Mouse (Mus musculus): Measurements from ENCODE around the gene Plpp3. TPM values are rescaled to one million over a fixed set of nuclear protein-coding genes. Genes with fewer than 3 reads are reported as not detected.
A peak's percentile ranks its signal among the peaks of the same experiment; 100 is the strongest.

Plpp3 gene
- polyA plus RNA-seq, 1 experiment from 2014 or later = 51.1 TPM

DNA sequence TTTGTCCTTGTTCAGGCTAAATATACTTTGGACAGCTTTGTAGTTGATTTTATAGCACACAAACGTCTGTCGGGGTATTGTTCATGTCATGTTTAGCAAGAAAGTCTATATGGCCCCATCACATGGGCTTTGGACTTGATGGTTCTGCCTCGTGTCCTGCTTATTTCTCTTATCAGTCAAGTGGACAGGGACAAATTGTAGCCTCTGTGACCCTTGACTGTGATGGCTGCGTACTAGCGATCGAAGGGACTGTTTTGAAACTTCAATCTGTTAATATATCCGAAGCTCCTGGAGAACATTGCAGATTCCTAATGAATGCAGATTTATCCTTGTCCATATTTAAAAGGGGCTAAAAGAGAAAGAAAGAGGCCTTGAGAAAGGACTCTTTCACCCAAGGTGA is 30.7 kb downstream of the Plpp3 start:
- peaks cover 37% of the 10 kb centered on the region for H3K4me1 ChIP-seq (ENCODE audit: control insufficient read depth, insufficient read depth, low read length)

DNA sequence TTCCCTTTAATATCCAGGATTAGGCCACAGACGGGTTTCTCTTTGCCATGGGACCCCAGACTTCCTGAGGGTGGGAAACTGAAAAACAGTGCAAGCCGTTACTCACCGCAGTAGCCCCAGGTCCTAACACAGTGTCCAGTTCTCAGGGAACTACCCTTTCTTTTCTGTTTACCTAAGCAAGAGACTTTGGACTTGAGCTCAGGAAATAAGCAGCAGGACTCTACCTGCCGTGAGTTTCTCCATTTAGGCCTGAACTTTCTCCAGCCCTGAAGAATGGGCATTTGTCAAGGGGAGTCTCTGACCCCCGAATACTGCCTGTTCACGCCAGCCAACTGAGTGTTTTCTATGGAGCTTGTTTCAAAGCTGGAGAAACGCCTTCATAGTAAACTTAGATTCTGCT is 31.7 kb downstream of the Plpp3 start:
- Histone ChIP-seq H3K4me2 (replicated peaks; ENCODE audit: low read depth, low read length) (no peak overlapping the region), H3K27me3 (ENCODE audit: control insufficient read depth, insufficient read depth, low read length) (no peaks in the 10 kb centered on the region), H3K9ac (replicated peaks; ENCODE audit: low read depth, low read length) (no peak overlapping the region), H3K4me3 (ENCODE audit: low read depth, low read length) (no peak overlapping the region), H3K27ac (ENCODE audit: low read length) (0 out of 2 replicates have a peak overlapping the region, but pooled peaks have one; percentile 21), H3K4me1 (ENCODE audit: control insufficient read depth, insufficient read depth, low read length) (peaks cover 44% of the 10 kb centered on the region), H3K36me3 (ENCODE audit: control insufficient read depth, insufficient read depth, low read length) (no peaks in the 10 kb centered on the region), H3K9me3 (ENCODE audit: control insufficient read depth, low read depth, low read length) (no peaks in the 10 kb centered on the region)
- 42% methylated on average over 7 of the region's 7 CpGs for WGBS
- no peak for ATAC-seq (ENCODE audit: insufficient number of reproducible peaks, insufficient read depth, low FRiP score, low read depth)

More for the DNA sequence above, 30.7 kb downstream of the Plpp3 start:
- no peak overlapping the region for H3K4me2 ChIP-seq (replicated peaks; ENCODE audit: low read depth, low read length)
- no peaks in the 10 kb centered on the region for H3K9me3 ChIP-seq (ENCODE audit: control insufficient read depth, low read depth, low read length)
- no peak overlapping the region for H3K4me3 ChIP-seq (ENCODE audit: low read depth, low read length)
- no peaks in the 10 kb centered on the region for H3K27me3 ChIP-seq (ENCODE audit: control insufficient read depth, insufficient read depth, low read length)
- H3K9ac ChIP-seq (replicated peaks; ENCODE audit: low read depth, low read length) = no peak overlapping the region
- H3K27ac ChIP-seq (ENCODE audit: low read length) = no peak overlapping the region
- no peak for ATAC-seq (ENCODE audit: insufficient number of reproducible peaks, insufficient read depth, low FRiP score, low read depth)
- H3K36me3 ChIP-seq (ENCODE audit: control insufficient read depth, insufficient read depth, low read length) = peaks cover 4% of the 10 kb centered on the region; the same call in 1 of the 2 replicates
- WGBS = 62% methylated on average over 7 of the region's 7 CpGs

DNA sequence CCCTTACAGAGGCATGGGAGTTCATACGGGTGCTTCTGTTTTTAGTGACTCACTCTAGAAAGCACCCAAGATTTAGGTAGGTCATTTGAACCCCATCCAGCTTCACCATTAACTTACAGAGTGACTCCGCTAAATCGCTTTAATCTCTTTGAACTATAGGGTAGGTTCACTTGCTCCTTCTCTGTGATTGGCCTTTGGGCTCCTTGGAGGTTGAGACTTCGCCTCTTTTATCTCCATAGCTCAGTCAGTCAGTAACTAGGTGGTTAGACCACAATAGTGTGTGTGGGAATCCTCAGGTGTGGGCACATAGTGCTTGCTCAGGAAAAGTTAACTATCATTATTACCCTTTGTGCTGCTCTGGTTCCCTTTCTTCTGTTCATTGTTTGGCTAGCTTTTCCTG is 33.7 kb downstream of the Plpp3 start:
- no peak overlapping the region for H3K27ac ChIP-seq (ENCODE audit: low read length)
- no peak overlapping the region for H3K4me3 ChIP-seq (ENCODE audit: low read depth, low read length)
- H3K4me1 ChIP-seq (ENCODE audit: control insufficient read depth, insufficient read depth, low read length) = peaks cover 44% of the 10 kb centered on the region
- H3K9me3 ChIP-seq (ENCODE audit: control insufficient read depth, low read depth, low read length) = no peaks in the 10 kb centered on the region; the same call in 1 of the 2 replicates
- H3K27me3 ChIP-seq (ENCODE audit: control insufficient read depth, insufficient read depth, low read length) = no peaks in the 10 kb centered on the region
- peak; percentile 29; the same call in 1 of the 2 replicates for ATAC-seq (ENCODE audit: insufficient number of reproducible peaks, insufficient read depth, low FRiP score, low read depth)
- no peak overlapping the region for H3K9ac ChIP-seq (replicated peaks; ENCODE audit: low read depth, low read length)
- no peaks in the 10 kb centered on the region for H3K36me3 ChIP-seq (ENCODE audit: control insufficient read depth, insufficient read depth, low read length)
- H3K4me2 ChIP-seq (replicated peaks; ENCODE audit: low read depth, low read length) = no peak overlapping the region
- WGBS = 53% methylated on average over 4 of the region's 4 CpGs

DNA sequence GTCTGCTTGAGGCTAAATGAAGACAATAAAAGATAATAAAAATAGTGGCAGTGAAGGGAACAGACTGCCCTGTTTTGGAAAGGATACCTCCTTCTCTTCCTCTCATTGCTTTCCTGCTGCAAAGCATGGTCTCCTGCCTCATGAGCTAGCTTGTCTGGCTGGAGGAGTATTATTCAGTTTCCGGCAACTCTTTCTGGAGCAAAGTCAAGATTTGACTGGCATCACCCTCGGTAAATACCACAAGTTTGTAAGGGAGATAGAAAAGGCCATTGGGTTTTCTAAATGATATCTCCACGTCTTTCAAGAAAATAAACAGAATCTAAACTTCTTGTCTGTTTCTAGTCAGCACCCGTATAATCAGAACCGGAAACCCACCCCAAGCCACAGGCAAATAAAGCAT is 34.4 kb downstream of the Plpp3 start:
- no peak for ATAC-seq (ENCODE audit: insufficient number of reproducible peaks, insufficient read depth, low FRiP score, low read depth)
- 36% methylated on average over 5 of the region's 5 CpGs for WGBS
- Histone ChIP-seq H3K4me3 (ENCODE audit: low read depth, low read length) (no peak overlapping the region), H3K27ac (ENCODE audit: low read length) (peak overlapping the region; percentile 21; the same call in 1 of the 2 replicates), H3K36me3 (ENCODE audit: control insufficient read depth, insufficient read depth, low read length) (no peaks in the 10 kb centered on the region), H3K4me2 (replicated peaks; ENCODE audit: low read depth, low read length) (no peak overlapping the region), H3K9ac (replicated peaks; ENCODE audit: low read depth, low read length) (no peak overlapping the region), H3K9me3 (ENCODE audit: control insufficient read depth, low read depth, low read length) (no peaks in the 10 kb centered on the region; the same call in 1 of the 2 replicates), H3K4me1 (ENCODE audit: control insufficient read depth, insufficient read depth, low read length) (peaks cover 44% of the 10 kb centered on the region), H3K27me3 (ENCODE audit: control insufficient read depth, insufficient read depth, low read length) (no peaks in the 10 kb centered on the region)

DNA sequence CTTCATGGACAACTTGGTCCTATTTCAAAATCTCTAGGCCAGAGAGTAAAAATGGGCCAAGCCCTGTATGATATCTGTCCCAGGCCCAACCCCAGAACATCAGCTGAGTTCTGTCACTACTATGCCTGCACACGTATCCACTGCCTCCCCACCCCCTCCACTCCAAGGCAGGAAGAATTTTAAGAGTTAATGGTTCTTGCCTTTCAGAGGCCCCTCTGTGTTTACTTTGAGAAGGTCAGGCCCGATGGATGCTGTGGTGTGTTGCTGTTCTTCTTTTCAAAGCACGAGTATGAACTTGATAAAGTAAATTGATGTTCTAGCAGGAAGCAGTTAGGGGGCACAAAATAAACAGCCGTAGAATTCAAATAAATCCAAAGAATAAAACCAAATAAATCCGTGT is 35.5 kb downstream of the Plpp3 start:
- Histone ChIP-seq H3K4me2 (replicated peaks; ENCODE audit: low read depth, low read length) (no peak overlapping the region), H3K27me3 (ENCODE audit: control insufficient read depth, insufficient read depth, low read length) (no peaks in the 10 kb centered on the region), H3K27ac (ENCODE audit: low read length) (peak overlapping the region; percentile 58; the same call in 1 of the 2 replicates), H3K36me3 (ENCODE audit: control insufficient read depth, insufficient read depth, low read length) (no peaks in the 10 kb centered on the region), H3K4me1 (ENCODE audit: control insufficient read depth, insufficient read depth, low read length) (peaks cover 44% of the 10 kb centered on the region), H3K4me3 (ENCODE audit: low read depth, low read length) (no peak overlapping the region), H3K9ac (replicated peaks; ENCODE audit: low read depth, low read length) (no peak overlapping the region), H3K9me3 (ENCODE audit: control insufficient read depth, low read depth, low read length) (no peaks in the 10 kb centered on the region; the same call in 1 of the 2 replicates)
- 4% methylated on average over 5 of the region's 5 CpGs for WGBS
- no peak for ATAC-seq (ENCODE audit: insufficient number of reproducible peaks, insufficient read depth, low FRiP score, low read depth)

DNA sequence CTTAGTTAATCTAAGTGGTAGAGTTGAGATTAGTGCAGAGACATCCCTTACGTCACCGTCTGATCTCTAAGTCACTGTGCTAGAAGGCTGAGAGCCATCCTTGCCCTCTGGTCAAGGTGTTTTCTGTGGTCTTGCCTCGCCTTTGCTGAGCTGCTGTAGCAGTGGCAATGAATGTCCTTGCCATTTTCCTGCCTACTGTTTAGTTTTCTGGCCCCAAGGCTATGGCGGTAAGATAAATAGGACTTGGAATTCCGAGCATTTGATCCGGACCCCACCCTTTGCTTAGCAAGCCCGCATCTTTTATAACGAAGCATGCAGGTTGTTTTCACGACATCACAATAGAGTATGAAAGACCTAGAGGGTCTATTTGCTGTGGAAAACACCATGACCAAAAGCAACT is 38.1 kb downstream of the Plpp3 start:
- Histone ChIP-seq H3K4me3 (ENCODE audit: low read depth, low read length) (no peak overlapping the region), H3K4me1 (ENCODE audit: control insufficient read depth, insufficient read depth, low read length) (peaks cover 31% of the 10 kb centered on the region), H3K9me3 (ENCODE audit: control insufficient read depth, low read depth, low read length) (no peaks in the 10 kb centered on the region; the same call in 1 of the 2 replicates), H3K27me3 (ENCODE audit: control insufficient read depth, insufficient read depth, low read length) (no peaks in the 10 kb centered on the region), H3K27ac (ENCODE audit: low read length) (no peak overlapping the region; the same call in 1 of the 2 replicates), H3K4me2 (replicated peaks; ENCODE audit: low read depth, low read length) (no peak overlapping the region), H3K36me3 (ENCODE audit: control insufficient read depth, insufficient read depth, low read length) (peaks cover 4% of the 10 kb centered on the region; the same call in 1 of the 2 replicates), H3K9ac (replicated peaks; ENCODE audit: low read depth, low read length) (no peak overlapping the region)
- ATAC-seq (ENCODE audit: insufficient number of reproducible peaks, insufficient read depth, low FRiP score, low read depth) = no peak
- 70% methylated on average over 9 of the region's 9 CpGs for WGBS

DNA sequence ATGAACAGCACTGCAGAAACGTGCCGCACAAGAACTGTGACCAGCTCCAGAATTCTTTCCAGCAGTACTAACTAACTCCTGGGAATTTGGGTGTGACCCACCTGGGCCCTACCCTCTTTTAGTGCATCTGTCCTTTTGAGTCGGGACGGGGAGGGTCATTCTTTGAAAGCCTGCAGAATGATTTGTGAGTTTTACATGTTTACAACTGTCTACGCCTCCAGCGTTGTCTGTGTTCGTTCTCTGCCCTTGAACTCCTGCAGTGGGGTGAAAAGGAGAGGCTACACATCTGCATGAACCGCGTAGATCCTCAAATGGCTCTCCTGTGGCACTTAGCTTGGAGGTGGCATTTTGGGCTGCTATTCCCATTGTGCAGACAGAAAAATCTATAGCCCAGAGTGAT is 39.0 kb downstream of the Plpp3 start:
- H3K27ac ChIP-seq (ENCODE audit: low read length) = peak overlapping the region; percentile 13; the same call in 1 of the 2 replicates
- no peak overlapping the region for H3K9ac ChIP-seq (replicated peaks; ENCODE audit: low read depth, low read length)
- no peaks in the 10 kb centered on the region; the same call in 1 of the 2 replicates for H3K9me3 ChIP-seq (ENCODE audit: control insufficient read depth, low read depth, low read length)
- ATAC-seq (ENCODE audit: insufficient number of reproducible peaks, insufficient read depth, low FRiP score, low read depth) = no peak
- 53% methylated on average over 9 of the region's 9 CpGs for WGBS
- H3K27me3 ChIP-seq (ENCODE audit: control insufficient read depth, insufficient read depth, low read length) = no peaks in the 10 kb centered on the region
- H3K4me1 ChIP-seq (ENCODE audit: control insufficient read depth, insufficient read depth, low read length) = peaks cover 27% of the 10 kb centered on the region
- H3K36me3 ChIP-seq (ENCODE audit: control insufficient read depth, insufficient read depth, low read length) = peaks cover 4% of the 10 kb centered on the region; the same call in 1 of the 2 replicates
- no peak overlapping the region for H3K4me3 ChIP-seq (ENCODE audit: low read depth, low read length)
- H3K4me2 ChIP-seq (replicated peaks; ENCODE audit: low read depth, low read length) = no peak overlapping the region

DNA sequence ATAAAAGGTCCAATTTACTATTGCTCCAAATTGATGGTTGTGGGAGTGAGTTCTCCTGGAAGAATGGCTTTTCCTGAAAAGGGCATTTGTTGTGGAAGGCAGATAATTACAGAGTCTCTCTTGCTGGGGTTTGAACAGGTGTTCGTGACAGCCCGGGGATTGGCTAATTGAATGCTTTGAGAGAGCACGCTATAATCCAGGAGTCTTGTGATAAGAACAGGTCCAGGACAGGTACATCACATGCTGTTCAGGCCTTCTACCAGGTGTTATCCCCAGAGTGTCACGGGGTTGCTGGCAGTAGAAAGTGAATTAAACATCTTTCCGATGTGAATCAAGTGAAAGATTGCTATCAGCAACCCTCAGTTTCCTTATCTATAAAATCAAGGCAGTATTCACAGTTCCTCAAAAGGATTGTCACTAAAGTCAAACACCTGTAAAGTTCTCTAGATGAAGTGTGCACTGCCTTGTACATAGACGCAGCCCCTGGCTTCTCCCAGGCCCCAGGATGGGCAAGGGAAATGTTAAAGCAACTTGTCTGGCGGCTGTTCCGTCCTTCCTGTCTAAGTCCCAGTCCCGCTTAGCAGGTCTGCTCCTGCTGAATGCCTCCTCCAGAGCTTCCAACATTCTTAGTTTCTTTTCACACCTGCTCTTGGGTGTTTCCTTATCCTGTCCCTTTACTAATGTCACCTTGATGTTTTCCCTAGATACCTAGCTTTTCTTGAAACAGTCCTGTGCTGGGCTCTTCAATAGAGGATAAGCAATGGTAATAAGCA is 40.0 kb downstream of the Plpp3 start:
- Histone ChIP-seq H3K9me3 (ENCODE audit: control insufficient read depth, low read depth, low read length) (no peaks in the 10 kb centered on the region; the same call in 1 of the 2 replicates), H3K36me3 (ENCODE audit: control insufficient read depth, insufficient read depth, low read length) (peaks cover 4% of the 10 kb centered on the region; the same call in 1 of the 2 replicates), H3K27me3 (ENCODE audit: control insufficient read depth, insufficient read depth, low read length) (no peaks in the 10 kb centered on the region), H3K4me2 (replicated peaks; ENCODE audit: low read depth, low read length) (no peak overlapping the region), H3K9ac (replicated peaks; ENCODE audit: low read depth, low read length) (no peak overlapping the region), H3K4me3 (ENCODE audit: low read depth, low read length) (no peak overlapping the region), H3K27ac (ENCODE audit: low read length) (no peak overlapping the region), H3K4me1 (ENCODE audit: control insufficient read depth, insufficient read depth, low read length) (peaks cover 19% of the 10 kb centered on the region)
- WGBS = 57% methylated on average over 9 of the region's 9 CpGs
- no peak for ATAC-seq (ENCODE audit: insufficient number of reproducible peaks, insufficient read depth, low FRiP score, low read depth)
